Mouse (Mus musculus) neural tube, postnatal 0 days (tissue): ENCODE measurements around the gene Tmx2. TPM values are rescaled to one million over a fixed set of nuclear protein-coding genes. Genes with fewer than 3 reads are reported as not detected.

ENCODE experiments used
- polyA plus RNA-seq: library from polyadenylated mRNA; unstranded; fragments of >200 nt; fragmentation: Nextera tagmentation; extraction: Ambion mirVana; gene quantifications from 2 replicates; pipeline ENCODE4 v1.2.1, GENCODE M21; 2015

Gene Tmx2
- polyA plus RNA-seq, result 316 and 326 TPM in 2 replicates

GRCm38 (mm10) chr2:84679016-84679415 is at the start of gene Tmx2:
Tmx2 (minus strand) TSS chr2:84679140.

GRCm38 (mm10) chr2:84727172-84727858 is 48.4 kb upstream of the Tmx2 start, which contains the start of gene Clp1:
Clp1 (minus strand) TSS chr2:84727350.

GRCm38 (mm10) chr2:84714811-84715561 is 36.0 kb upstream of the Tmx2 start, which contains the start of gene Zdhhc5:
Zdhhc5 (minus strand) TSS chr2:84715180.

GRCm38 (mm10) chr2:84677968-84678880 is 716 bp downstream of the Tmx2 start, which contains the start of the genes Gm28635 and Med19:
Gm28635 (minus strand) TSS chr2:84678041.
Med19 (plus strand) TSS chr2:84678402.

GRCm38 (mm10) chr2:84670569-84670933 is 8.4 kb downstream of the Tmx2 start, which contains the start of gene Selenoh:
Selenoh (minus strand) TSS chr2:84670770.

GRCm38 (mm10) chr2:84658806-84659205 is 20.1 kb downstream of the Tmx2 start, which contains the start of gene Btbd18:
Btbd18 (plus strand) TSS chr2:84659079.

GRCm38 (mm10) chr2:84650464-84651195 is 28.3 kb downstream of the Tmx2 start, which contains the start of gene Ctnnd1:
Ctnnd1 (minus strand) TSS chr2:84650765.

Other genes starting within 250 kb of the Tmx2 start
- 13.4 and 19.7 TPM in 2 replicates for gene Tfpi, start 202.4 kb downstream of the Tmx2 start, polyA plus RNA-seq
- 12.9 and 13.6 TPM in 2 replicates for gene Ctnnd1, start 28.4 kb downstream of the Tmx2 start, polyA plus RNA-seq
- 0.17 and 0.27 TPM in 2 replicates for gene Btbd18, start 20.1 kb downstream of the Tmx2 start, polyA plus RNA-seq
- 194 and 200 TPM in 2 replicates for gene Selenoh, start 8.4 kb downstream of the Tmx2 start, polyA plus RNA-seq
- not detected in 2 replicates for gene Gm28635, start 1.1 kb downstream of the Tmx2 start, polyA plus RNA-seq
- gene Med19, start 738 bp downstream of the Tmx2 start, polyA plus RNA-seq, result 50.0 and 50.1 TPM in 2 replicates
- 14.1 and 16.3 TPM in 2 replicates for gene Zdhhc5, start 36.0 kb upstream of the Tmx2 start, polyA plus RNA-seq
- 13.3 and 14.9 TPM in 2 replicates for gene Clp1, start 48.2 kb upstream of the Tmx2 start, polyA plus RNA-seq
- gene Ypel4, start 54.9 kb upstream of the Tmx2 start, polyA plus RNA-seq, result 10.1 and 12.0 TPM in 2 replicates
- 5.2 and 5.3 TPM in 2 replicates for gene Gm19426, start 64.5 kb upstream of the Tmx2 start, polyA plus RNA-seq
- gene Serping1, start 96.3 kb upstream of the Tmx2 start, polyA plus RNA-seq, result 41.5 and 57.2 TPM in 2 replicates
- 17.3 and 18.4 TPM in 2 replicates for gene Ube2l6, start 119.7 kb upstream of the Tmx2 start, polyA plus RNA-seq
- gene Smtnl1, start 143.5 kb upstream of the Tmx2 start, polyA plus RNA-seq, result 0.14 TPM in 1 of 2 replicates, not detected in the other
- 98.0 and 101 TPM in 2 replicates for gene Timm10, start 147.9 kb upstream of the Tmx2 start, polyA plus RNA-seq
- gene Slc43a1, start 159.7 kb upstream of the Tmx2 start, polyA plus RNA-seq, result 0.75 and 1.2 TPM in 2 replicates
- 2.7 and 3.7 TPM in 2 replicates for gene Rtn4rl2, start 207.6 kb upstream of the Tmx2 start, polyA plus RNA-seq